Mouse (Mus musculus) heart, postnatal 0 days (tissue): ENCODE measurements at regions not wholly inside any gene's neighbourhood (a gene's known extent, or its start where the extent isn't known, plus 50 kb on each side); places are given as distances from the start of the nearest gene placed in this dataset.

Source experiments
- ATAC-seq: fragments of 200-750 bp; cut with Nextera tagmentation; 2 replicates; pipeline ENCODE4 v1.8.0; 2017; ENCODE audit warnings: low read depth, moderate number of reproducible peaks, moderate library complexity; ENCODE audit not compliant: insufficient read depth
- DNase-seq: peaks from one replicate; pipeline ENCODE4 v3.0.0-alpha.2; 2016; ENCODE audit warnings: low spot score
- H3K27ac ChIP-seq: fragments of 300-500 bp; sonication (generic); 2 replicates; pipeline ENCODE4 v1.5.1; 2014; ENCODE audit warnings: low read depth, mild to moderate bottlenecking
- H3K27me3 ChIP-seq: fragments of 300-500 bp; sonication (generic); 2 replicates; pipeline ENCODE4 v1.6.1; 2014; ENCODE audit warnings: low read length, mixed read lengths; ENCODE audit not compliant: control insufficient read depth, insufficient read depth
- H3K36me3 ChIP-seq: fragments of 300-500 bp; sonication (generic); replicated peaks from 2 replicates; pipeline ENCODE4 v1.6.1; 2014; ENCODE audit warnings: low read length, mixed read lengths; ENCODE audit not compliant: control insufficient read depth, insufficient read depth
- H3K4me1 ChIP-seq: fragments of 300-500 bp; sonication (generic); 2 replicates; pipeline ENCODE4 v1.6.1; 2014; ENCODE audit warnings: antibody characterized with exemption; ENCODE audit not compliant: control insufficient read depth, insufficient read depth
- H3K4me2 ChIP-seq: fragments of 300-500 bp; sonication (generic); 2 replicates; pipeline ENCODE4 v1.6.1; 2014; ENCODE audit warnings: low read depth, mild to moderate bottlenecking, low read length, moderate library complexity
- H3K4me3 ChIP-seq: fragments of 300-500 bp; sonication (generic); 2 replicates; pipeline ENCODE4 v1.5.1; 2014; ENCODE audit warnings: low read depth, low read length
- H3K9ac ChIP-seq: fragments of 300-500 bp; sonication (generic); replicated peaks from 2 replicates; pipeline ENCODE4 v1.6.1; 2014; ENCODE audit warnings: low read depth, low read length, mixed read lengths
- H3K9me3 ChIP-seq: fragments of 300-500 bp; sonication (generic); replicated peaks from 2 replicates; pipeline ENCODE4 v1.6.1; 2016; ENCODE audit warnings: low read length; ENCODE audit not compliant: control insufficient read depth
- CTCF ChIP-seq: IDR thresholded peaks from 2 replicates; pipeline ENCODE4 v1.5.1; 2016; ENCODE audit warnings: antibody characterized with exemption, control low read depth, low read depth
- EP300 ChIP-seq: IDR thresholded peaks from 2 replicates; pipeline ENCODE4 v1.6.1; 2016; ENCODE audit warnings: antibody characterized with exemption, low read depth
- WGBS: fragments of 180-500 bp; shearing (Covaris S2); extraction: QIAGEN DNeasy Blood & Tissue Kit; methylation state at CpG from one replicate; pipeline ENCODE4 v1.1.7; 2014; 5-methylcytosine and 5-hydroxymethylcytosine counted together

DNA sequence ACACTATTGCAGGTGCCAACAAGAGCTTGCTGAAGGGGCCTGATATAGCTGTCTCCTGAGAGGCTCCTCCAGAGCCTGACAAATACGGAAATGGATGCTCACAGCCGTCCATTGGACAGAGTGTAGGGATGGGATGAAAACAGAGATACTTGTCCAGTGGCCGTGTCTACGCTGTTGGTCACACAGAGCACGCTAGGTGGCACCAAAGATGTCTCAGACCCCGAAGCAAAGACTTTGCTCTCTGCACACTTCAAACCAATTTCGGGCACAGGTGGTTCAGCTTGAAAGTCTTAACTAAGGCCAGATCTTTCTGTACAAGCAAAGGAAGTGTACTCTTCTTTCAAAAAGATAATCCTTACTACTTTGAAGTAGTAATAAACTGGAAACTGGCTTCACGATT is 55.8 kb upstream of the Fam184a start:
- WGBS: 61% methylated on average over 8 of the region's 8 CpGs
- DNase-seq: no peak
- TF ChIP-seq CTCF (0 out of 2 replicates have a peak, but pooled peaks have one; percentile 15), EP300 (no peak)
- Histone ChIP-seq H3K27me3 (no peaks in the 10 kb centered on the region), H3K27ac (no peak overlapping the region), H3K4me2 (no peak overlapping the region), H3K36me3 (no peaks in the 10 kb centered on the region), H3K9me3 (no peaks in the 10 kb centered on the region), H3K9ac (no peak overlapping the region), H3K4me1 (no peaks in the 10 kb centered on the region), H3K4me3 (no peak overlapping the region)
- ATAC-seq: no peak

DNA sequence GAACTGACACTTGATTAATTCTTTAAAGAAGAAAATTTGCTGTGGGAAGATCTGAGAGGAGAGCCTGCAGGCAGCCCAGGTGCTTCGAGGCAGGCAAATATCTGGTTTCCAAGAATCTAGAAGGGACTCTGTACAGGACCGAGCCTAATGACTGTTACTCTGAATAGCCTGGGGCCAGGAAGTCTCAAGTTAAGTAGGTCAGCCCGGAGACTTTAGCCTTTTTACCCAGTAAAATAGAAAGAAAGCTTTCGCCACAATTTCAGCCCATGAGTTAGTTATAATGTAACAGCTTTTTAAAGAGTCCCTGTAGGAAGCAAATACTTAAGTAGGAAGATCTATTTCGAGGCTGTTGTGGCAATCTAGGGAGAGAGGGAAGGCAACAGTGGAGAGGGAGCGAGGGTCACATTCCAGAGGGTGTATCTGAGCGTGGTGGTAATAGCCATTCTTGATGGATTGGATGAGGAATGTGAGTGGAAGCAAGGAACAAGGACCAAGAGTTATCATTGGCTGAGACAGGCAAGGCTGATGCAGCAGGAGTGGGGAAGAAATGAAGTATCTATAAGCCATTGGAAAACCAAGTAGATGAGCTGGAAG is 50.2 kb upstream of the Fam184a start:
- DNase-seq: no peak
- no peaks in the 10 kb centered on the region for H3K27me3 ChIP-seq
- TF ChIP-seq EP300 (no peak), CTCF (no peak)
- no peaks in the 10 kb centered on the region for H3K36me3 ChIP-seq
- H3K4me1 ChIP-seq: no peaks in the 10 kb centered on the region
- no peak overlapping the region for H3K27ac ChIP-seq
- no peak overlapping the region for H3K9ac ChIP-seq
- no peak overlapping the region for H3K4me3 ChIP-seq
- 44% methylated on average over 7 of the region's 7 CpGs for WGBS
- no peak for ATAC-seq
- H3K9me3 ChIP-seq: no peaks in the 10 kb centered on the region
- H3K4me2 ChIP-seq: no peak overlapping the region
